Mouse (Mus musculus): ENCODE measurements around the gene Hsd17b10. TPM values are rescaled to one million over a fixed set of nuclear protein-coding genes. Genes with fewer than 3 reads are reported as not detected.
A peak's percentile ranks its signal among the peaks of the same experiment; 100 is the strongest.

The Hsd17b10 gene
- total RNA-seq (2021): 10 to 100 TPM; 50.6 to 52.6 TPM

- peak; percentile 42 to 62 for DNase-seq (ENCODE audit: extremely low spot score in 1 of 2, low spot score in 1 of 2)
Observed at GRCm38 (mm10) chrX:152001737-152002710, at the start of gene Hsd17b10. TSS of gene Hsd17b10 (plus strand) at chrX:152001845.

DNA sequence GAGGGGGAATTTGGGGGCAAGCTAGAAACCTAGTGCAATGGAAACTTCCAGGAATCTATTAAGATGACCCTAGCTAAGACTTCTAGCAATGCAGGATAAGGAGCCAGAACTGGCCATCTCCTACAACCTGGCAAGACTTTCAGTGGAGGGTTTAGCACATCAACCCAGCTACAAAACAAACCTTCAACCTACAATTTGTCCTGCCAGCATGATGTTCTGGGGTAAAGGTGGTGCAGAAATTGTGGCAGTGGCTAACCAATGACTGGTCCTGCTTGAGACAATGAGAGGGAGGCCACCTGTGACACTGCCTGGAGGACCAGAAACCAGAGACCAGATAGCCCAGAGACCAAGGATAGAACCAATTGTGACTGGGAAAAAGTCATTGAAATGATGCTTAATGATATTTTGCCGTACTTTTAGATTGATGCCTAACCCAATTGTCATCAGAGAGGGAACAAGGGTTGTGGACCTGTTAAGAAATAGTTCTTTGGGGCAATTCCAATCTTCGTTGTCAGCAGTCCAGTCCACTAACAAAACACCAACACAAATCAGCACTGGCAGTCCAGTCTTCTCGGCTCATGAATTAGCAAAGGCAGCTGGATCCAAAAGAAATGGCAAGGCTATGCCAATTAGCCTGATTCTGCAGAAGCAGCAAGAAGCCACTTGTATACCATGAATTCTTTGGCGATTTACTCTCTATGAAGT lies 2.5 kb upstream of the Hsd17b10 start:
- no peak for DNase-seq (ENCODE audit: extremely low spot score in 1 of 2, low spot score in 1 of 2)

- DNase-seq (ENCODE audit: extremely low spot score in 1 of 2, low spot score in 1 of 2): no peak
Observed at GRCm38 (mm10) chrX:152001182-152001684, 412 bp upstream of the Hsd17b10 start.

GRCm38 (mm10) chrX:152002865-152003264 lies 1.2 kb downstream of the Hsd17b10 start:
- DNase-seq (ENCODE audit: extremely low spot score in 1 of 2, low spot score in 1 of 2): no peak

GRCm38 (mm10) chrX:152007863-152008262 lies 6.2 kb downstream of the Hsd17b10 start:
- no peak for DNase-seq (ENCODE audit: extremely low spot score in 1 of 2, low spot score in 1 of 2)

DNA sequence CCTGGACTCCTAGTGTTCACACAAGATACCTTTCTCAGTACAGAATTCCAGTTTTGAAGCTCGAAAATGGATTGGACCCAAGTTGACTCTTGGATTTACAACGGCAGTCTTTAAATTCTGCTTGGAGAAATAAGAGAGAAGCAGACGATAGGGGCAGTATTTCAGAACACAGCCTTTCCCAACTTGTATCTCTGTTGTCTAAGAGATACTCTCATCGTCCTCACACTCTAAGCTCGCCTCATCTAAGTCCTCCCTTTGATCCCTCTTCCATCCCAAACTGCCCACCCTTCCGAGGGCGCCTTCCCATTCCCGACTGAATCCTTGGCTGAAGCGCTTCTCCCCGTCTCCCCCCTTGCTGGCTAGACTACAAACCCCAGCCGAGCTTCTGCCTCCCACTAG lies 14.1 kb downstream of the Hsd17b10 start:
- no peak for DNase-seq (ENCODE audit: extremely low spot score in 1 of 2, low spot score in 1 of 2)

GRCm38 (mm10) chrX:152016151-152017145 lies 14.8 kb downstream of the Hsd17b10 start, which contains the start of the genes Ribc1 and Smc1a:
TSS of gene Ribc1 (minus strand) at chrX:152016295.
TSS of gene Smc1a (plus strand) at chrX:152016428.
- DNase-seq (ENCODE audit: extremely low spot score in 1 of 2, low spot score in 1 of 2): peak; percentile 56 to 68

DNA sequence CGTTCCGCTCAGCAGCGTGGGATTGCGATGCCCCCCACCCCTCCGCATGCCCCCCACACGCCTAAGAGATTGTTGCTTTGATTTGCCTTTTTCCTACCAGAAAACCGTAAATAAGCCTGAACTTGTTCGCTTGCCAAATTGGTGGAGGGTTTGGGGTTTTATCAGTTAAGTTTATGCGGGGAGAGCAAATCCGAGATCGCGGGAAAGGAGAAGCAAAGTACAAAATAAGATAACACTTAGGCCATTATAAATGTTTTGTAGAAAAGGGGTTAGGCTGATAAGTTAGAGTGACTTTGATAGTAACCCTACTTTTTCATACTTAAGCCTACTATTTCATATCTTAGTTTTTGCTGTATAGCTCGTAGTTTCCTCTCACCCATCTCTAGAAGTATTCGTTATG lies 15.5 kb downstream of the Hsd17b10 start:
- no peak for DNase-seq (ENCODE audit: extremely low spot score in 1 of 2, low spot score in 1 of 2)

- DNase-seq (ENCODE audit: extremely low spot score in 1 of 2, low spot score in 1 of 2): no peak
Observed at GRCm38 (mm10) chrX:152019294-152019693, 17.6 kb downstream of the Hsd17b10 start.

DNA sequence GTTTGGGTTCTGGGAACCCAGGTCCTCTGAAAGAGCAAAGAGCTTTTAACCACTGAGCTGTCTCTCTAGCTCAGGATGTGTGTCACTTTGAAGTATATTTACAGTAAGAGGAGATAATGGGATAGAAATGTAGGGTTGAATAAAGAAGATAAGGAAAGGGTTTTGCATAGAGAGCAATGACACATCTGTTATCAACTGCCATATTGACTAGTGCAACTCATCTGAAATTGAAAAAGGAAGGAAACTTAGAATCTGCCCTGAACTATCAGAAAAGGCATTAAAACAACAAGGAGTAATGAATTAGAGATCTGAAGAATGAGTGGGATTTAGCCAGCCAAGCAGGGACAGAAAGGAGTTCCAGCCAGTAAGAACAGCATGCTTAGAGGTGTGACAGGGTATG lies 38.2 kb downstream of the Hsd17b10 start:
- no peak for DNase-seq (ENCODE audit: extremely low spot score in 1 of 2, low spot score in 1 of 2)

GRCm38 (mm10) chrX:152047230-152047629 lies 45.6 kb downstream of the Hsd17b10 start:
- no peak for DNase-seq (ENCODE audit: extremely low spot score in 1 of 2, low spot score in 1 of 2)

DNA sequence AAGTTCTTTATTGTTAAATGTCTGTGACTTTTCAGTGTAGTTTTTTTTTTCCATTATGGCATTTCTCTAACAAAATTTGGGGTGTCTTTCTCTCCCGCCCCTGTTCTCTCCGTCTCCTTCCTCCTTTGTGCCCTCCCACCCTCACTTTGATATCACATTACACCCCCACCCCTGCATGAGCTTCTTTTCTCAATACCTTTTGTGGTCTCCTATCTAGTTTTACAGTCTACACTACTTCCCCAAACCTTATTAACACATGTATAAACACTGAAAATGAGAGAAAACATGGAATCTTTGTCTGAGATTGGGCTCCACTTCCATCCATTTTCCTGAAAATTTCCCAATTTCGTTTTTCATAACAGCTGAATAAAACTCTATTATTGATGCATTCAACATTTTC lies 50.9 kb downstream of the Hsd17b10 start:
- DNase-seq (ENCODE audit: extremely low spot score in 1 of 2, low spot score in 1 of 2): no peak

Other genes starting within 250 kb of the Hsd17b10 start
- gene Huwe1, start 201.0 kb upstream of the Hsd17b10 start, total RNA-seq (2021): 100 to 1,000 TPM; 236 to 293 TPM
- gene Ribc1, start 14.4 kb downstream of the Hsd17b10 start, total RNA-seq (2021): under 1 TPM; 0.40 to 0.42 TPM
- gene Smc1a, start 14.6 kb downstream of the Hsd17b10 start, total RNA-seq (2021): 10 to 100 TPM; 48.1 to 53.8 TPM
- gene Iqsec2, start 142.4 kb downstream of the Hsd17b10 start, total RNA-seq (2021): 100 to 1,000 TPM; 157 to 181 TPM
- gene Kdm5c, start 231.2 kb downstream of the Hsd17b10 start, total RNA-seq (2021): 10 to 100 TPM; 49.7 to 60.1 TPM